Mouse (Mus musculus) lung, embryonic 14.5 days (tissue): Measurements from ENCODE around the gene Foxp1. TPM values are rescaled to one million over a fixed set of nuclear protein-coding genes. Genes with fewer than 3 reads are reported as not detected.

Experiments used
- ATAC-seq: fragments of 200-750 bp; cut with Nextera tagmentation; 2 replicates; pipeline ENCODE4 v1.8.0; 2017; ENCODE audit warnings: mild to moderate bottlenecking, moderate TSS enrichment, moderate library complexity; ENCODE audit not compliant: insufficient read depth
- DNase-seq: peaks from one replicate; pipeline ENCODE4 v3.0.0-alpha.2; 2015
- H3K27ac ChIP-seq: fragments of 300-500 bp; sonication (generic); 2 replicates; pipeline ENCODE4 v1.5.1; 2014; ENCODE audit warnings: low read depth, mild to moderate bottlenecking, moderate library complexity
- H3K27me3 ChIP-seq: fragments of 300-500 bp; sonication (generic); 2 replicates; pipeline ENCODE4 v1.6.1; 2014; ENCODE audit warnings: low read length, control low read depth; ENCODE audit not compliant: insufficient read depth
- H3K36me3 ChIP-seq: fragments of 300-500 bp; sonication (generic); 2 replicates; pipeline ENCODE4 v1.6.1; 2014; ENCODE audit warnings: control low read depth; ENCODE audit not compliant: insufficient read depth
- H3K4me1 ChIP-seq: fragments of 300-500 bp; sonication (generic); 2 replicates; pipeline ENCODE4 v1.6.1; 2014; ENCODE audit warnings: antibody characterized with exemption, control low read depth; ENCODE audit not compliant: insufficient read depth
- H3K4me2 ChIP-seq: fragments of 300-500 bp; sonication (generic); 2 replicates; pipeline ENCODE4 v1.6.1; 2014; ENCODE audit warnings: mild to moderate bottlenecking
- H3K4me3 ChIP-seq: fragments of 300-500 bp; sonication (generic); 2 replicates; pipeline ENCODE4 v1.5.1; 2014; ENCODE audit warnings: low read depth, low read length
- H3K9ac ChIP-seq: fragments of 300-500 bp; sonication (generic); 2 replicates; pipeline ENCODE4 v1.6.1; 2014
- H3K9me3 ChIP-seq: fragments of 300-500 bp; sonication (generic); 2 replicates; pipeline ENCODE4 v1.6.1; 2016; ENCODE audit warnings: low read depth, low read length, control low read depth
- CTCF ChIP-seq: IDR thresholded peaks from 2 replicates; pipeline ENCODE4 v1.5.1; 2016; ENCODE audit warnings: antibody characterized with exemption, low read depth
- WGBS: fragments of 180-500 bp; shearing (Covaris S2); extraction: QIAGEN DNeasy Blood & Tissue Kit; methylation state at CpG from one replicate; pipeline ENCODE4 v1.1.7; 2014; 5-methylcytosine and 5-hydroxymethylcytosine counted together
- polyA plus RNA-seq: library from polyadenylated mRNA; unstranded; fragments of >200 nt; fragmentation: Nextera tagmentation; extraction: Ambion mirVana; gene quantifications from 2 replicates; pipeline ENCODE4 v1.2.1, GENCODE M21; 2014

Foxp1 gene
- polyA plus RNA-seq, 1 experiment from 2014 or later: 111 TPM

DNA sequence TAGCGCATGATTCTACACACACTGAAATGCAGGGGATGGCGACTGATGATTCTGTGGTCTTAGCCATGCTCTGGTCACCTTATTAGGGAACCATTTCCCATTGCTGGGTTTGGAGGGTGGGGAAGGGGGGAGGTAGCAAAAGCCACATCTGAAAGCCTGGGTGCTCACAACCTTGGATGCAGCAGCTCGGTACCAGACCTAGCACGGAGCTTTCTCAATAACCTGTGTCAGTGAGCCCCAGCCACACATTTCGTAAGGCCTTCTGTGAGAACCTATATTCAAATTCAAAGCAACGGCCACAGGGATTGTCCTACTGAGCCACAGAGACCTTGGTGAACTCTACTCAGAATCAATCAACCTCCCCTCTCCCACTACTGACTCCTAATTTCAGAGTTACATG, 109.9 kb downstream of the Foxp1 start:
- no peaks in the 10 kb centered on the region for H3K36me3 ChIP-seq
- H3K9me3 ChIP-seq: no peaks in the 10 kb centered on the region
- H3K9ac ChIP-seq: no peak overlapping the region
- ATAC-seq (no peak), DNase-seq (no peak)
- no peak overlapping the region for H3K27ac ChIP-seq
- no peak for TF ChIP-seq CTCF
- no peak overlapping the region for H3K4me2 ChIP-seq
- H3K4me3 ChIP-seq: no peak overlapping the region
- H3K4me1 ChIP-seq: peaks cover 8% of the 10 kb centered on the region; the same call in 1 of the 2 replicates
- no peaks in the 10 kb centered on the region for H3K27me3 ChIP-seq
- WGBS: 92% methylated on average over 6 of the region's 6 CpGs

DNA sequence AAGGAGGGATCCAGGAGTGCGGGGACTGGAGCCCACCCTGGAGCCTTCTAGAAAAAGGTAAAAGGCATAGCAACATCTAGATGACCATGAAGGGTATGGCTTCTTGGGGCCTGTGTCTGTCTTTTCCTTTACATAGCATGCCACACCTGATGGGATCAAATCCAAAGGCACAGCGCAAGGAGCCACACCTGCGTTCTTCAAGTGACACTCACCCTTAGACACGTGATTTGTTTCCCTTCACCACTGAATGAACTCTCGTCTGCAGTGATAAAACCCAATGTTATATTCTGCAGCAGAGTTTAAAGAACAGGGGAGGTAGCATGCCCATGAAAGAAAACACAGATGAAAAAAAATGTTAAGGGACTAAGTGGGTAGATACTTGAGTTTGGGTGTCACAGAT, 112.9 kb downstream of the Foxp1 start:
- H3K27ac ChIP-seq: no peak overlapping the region
- no peak for TF ChIP-seq CTCF
- no peaks in the 10 kb centered on the region for H3K27me3 ChIP-seq
- no peak overlapping the region for H3K9ac ChIP-seq
- no peak for DNase-seq
- no peak overlapping the region for H3K4me2 ChIP-seq
- H3K4me3 ChIP-seq: no peak overlapping the region
- H3K36me3 ChIP-seq: no peaks in the 10 kb centered on the region
- no peak for ATAC-seq
- peaks cover 11% of the 10 kb centered on the region; the same call in 1 of the 2 replicates for H3K4me1 ChIP-seq
- no peaks in the 10 kb centered on the region for H3K9me3 ChIP-seq
- WGBS: 60% methylated on average over 5 of the region's 5 CpGs

DNA sequence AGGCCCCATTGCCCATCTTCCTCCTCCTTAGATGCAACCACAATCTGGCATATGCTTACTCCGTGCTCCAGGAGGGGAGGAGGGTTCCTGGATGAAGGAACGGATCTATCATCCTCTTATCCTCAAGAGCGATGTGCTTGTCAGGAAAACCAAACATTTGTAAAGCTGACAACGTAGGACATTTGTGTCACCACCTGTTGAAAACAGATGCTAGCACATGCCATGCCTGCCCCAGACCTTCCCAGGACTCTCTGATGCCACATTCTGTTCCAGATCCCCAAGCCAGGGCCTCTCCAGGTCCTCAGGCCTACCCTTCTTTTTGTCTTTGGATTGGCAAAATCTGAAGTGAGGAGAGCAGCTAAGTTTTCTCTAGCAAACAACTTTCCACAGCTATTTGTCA, 113.6 kb downstream of the Foxp1 start:
- Histone ChIP-seq H3K36me3 (no peaks in the 10 kb centered on the region), H3K9me3 (no peaks in the 10 kb centered on the region), H3K4me2 (no peak overlapping the region), H3K9ac (no peak overlapping the region), H3K27me3 (no peaks in the 10 kb centered on the region), H3K4me1 (peaks cover 11% of the 10 kb centered on the region; the same call in 1 of the 2 replicates), H3K27ac (no peak overlapping the region), H3K4me3 (no peak overlapping the region)
- 43% methylated on average over 4 of the region's 4 CpGs for WGBS
- TF ChIP-seq CTCF: no peak
- no peak for DNase-seq
- ATAC-seq: no peak

DNA sequence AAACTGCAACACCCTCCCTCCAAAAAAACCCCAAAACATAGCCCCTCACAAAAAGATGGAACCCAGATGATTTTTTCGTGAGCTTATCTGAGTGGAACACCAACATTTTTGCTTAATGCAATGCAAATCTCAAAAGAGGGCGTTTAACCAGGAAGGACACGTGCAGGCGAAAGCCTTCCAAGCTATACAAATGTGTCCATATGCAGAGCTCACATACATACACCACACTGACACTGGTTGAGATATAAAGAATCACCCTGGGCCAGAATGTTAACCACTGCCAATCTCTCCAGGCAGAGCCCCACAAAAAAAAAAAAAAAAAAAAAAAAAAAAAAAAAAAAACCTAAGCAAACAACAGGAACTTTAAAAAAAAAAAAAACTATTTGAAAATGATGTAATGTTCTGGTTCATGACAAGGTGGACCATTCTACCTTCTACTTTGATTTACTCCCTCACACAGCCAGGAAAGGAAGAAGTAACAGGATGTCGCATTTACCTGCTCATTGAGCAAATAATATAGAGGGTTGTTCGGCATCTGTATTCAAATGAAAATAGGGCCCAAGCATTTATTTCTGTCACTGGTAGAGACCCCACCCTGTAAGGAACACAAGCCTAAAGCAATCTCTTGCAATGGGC, 118.6 kb downstream of the Foxp1 start:
- DNase-seq: no peak
- Histone ChIP-seq H3K9ac (no peak overlapping the region), H3K36me3 (no peaks in the 10 kb centered on the region), H3K4me2 (no peak overlapping the region), H3K4me1 (0 out of 2 replicates have a peak, but pooled peaks cover 5% of the 10 kb centered on the region), H3K27ac (no peak overlapping the region), H3K4me3 (no peak overlapping the region), H3K27me3 (no peaks in the 10 kb centered on the region), H3K9me3 (no peaks in the 10 kb centered on the region)
- ATAC-seq: no peak
- WGBS: 80% methylated on average over 6 of the region's 6 CpGs
- no peak for TF ChIP-seq CTCF

DNA sequence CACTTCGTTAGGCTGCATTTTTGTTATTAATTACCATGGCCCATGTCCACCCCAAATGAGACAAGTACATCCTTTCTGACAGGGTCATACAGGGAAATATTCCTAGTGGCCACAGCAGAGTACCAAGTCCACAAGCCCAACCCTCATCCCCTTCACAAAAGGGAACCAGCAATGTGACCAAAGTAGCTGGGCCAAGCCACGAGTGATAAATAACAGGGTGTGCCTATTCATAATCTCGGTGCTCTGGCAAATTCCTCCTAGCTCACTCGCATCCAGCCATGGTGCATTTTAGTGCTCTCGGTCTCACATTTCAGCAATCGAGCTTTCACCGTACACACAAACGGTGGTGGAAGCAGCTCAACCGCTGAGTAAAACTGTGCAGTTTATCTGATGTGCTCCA, 119.6 kb downstream of the Foxp1 start:
- H3K9me3 ChIP-seq: no peaks in the 10 kb centered on the region
- ATAC-seq (no peak), DNase-seq (no peak)
- H3K36me3 ChIP-seq: no peaks in the 10 kb centered on the region
- no peak overlapping the region for H3K4me3 ChIP-seq
- no peaks in the 10 kb centered on the region for H3K27me3 ChIP-seq
- no peak for TF ChIP-seq CTCF
- H3K27ac ChIP-seq: no peak overlapping the region
- H3K4me1 ChIP-seq: 0 out of 2 replicates have a peak, but pooled peaks cover 3% of the 10 kb centered on the region
- no peak overlapping the region for H3K4me2 ChIP-seq
- no peak overlapping the region for H3K9ac ChIP-seq
- 55% methylated on average over 9 of the region's 9 CpGs for WGBS

DNA sequence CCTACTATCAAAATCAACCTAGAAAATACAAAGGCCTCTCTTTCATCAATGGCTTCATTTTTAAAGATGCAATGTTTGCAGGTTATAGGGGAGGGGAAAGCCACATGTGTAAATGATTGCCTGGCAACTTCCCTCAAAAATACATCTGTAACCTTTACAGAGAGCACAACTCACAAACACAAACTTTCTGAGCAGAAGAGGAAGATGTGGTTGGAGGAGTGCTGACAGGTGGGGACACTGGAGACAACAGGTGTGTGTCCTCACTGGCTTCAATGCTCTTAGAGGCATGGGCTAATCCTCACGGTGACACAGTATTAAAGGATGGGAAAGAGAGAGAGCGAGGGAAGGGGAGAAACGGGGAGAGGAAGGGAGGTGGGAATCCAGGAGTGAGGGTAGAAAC, 120.2 kb downstream of the Foxp1 start:
- H3K27me3 ChIP-seq: no peaks in the 10 kb centered on the region

DNA sequence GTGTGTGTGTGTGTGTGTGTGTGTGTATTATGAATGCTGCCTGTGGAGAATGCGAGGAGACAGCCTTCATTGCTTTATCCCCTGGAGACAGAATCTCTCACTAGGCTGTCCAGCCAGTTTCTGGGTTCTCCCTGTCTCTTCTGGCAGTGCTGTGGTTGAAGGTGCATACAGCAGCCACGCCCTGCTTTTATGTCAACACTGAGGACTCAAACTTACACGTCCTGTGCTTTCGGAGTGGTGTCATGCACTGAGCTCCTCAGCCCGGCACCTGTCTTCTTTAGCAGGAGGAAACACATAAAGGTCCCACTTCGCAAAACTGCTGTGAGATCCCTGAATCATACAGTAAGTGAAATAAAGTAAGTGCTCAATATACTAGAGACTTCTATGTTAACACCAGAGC, 120.7 kb downstream of the Foxp1 start:
- Histone ChIP-seq H3K27ac (no peak overlapping the region), H3K36me3 (no peaks in the 10 kb centered on the region; the same call in 1 of the 2 replicates), H3K4me2 (no peak overlapping the region), H3K9me3 (no peaks in the 10 kb centered on the region), H3K27me3 (no peaks in the 10 kb centered on the region), H3K4me3 (no peak overlapping the region), H3K4me1 (0 out of 2 replicates have a peak, but pooled peaks cover 3% of the 10 kb centered on the region), H3K9ac (no peak overlapping the region)
- TF ChIP-seq CTCF: no peak
- ATAC-seq (no peak), DNase-seq (no peak)
- WGBS: 64% methylated on average over 6 of the region's 6 CpGs

More for the DNA sequence above, 120.2 kb downstream of the Foxp1 start:
- no peak overlapping the region for H3K9ac ChIP-seq
- no peak overlapping the region for H3K27ac ChIP-seq
- H3K9me3 ChIP-seq: no peaks in the 10 kb centered on the region
- H3K4me2 ChIP-seq: no peak overlapping the region
- H3K4me1 ChIP-seq: 0 out of 2 replicates have a peak, but pooled peaks cover 3% of the 10 kb centered on the region
- H3K4me3 ChIP-seq: no peak overlapping the region
- no peaks in the 10 kb centered on the region for H3K36me3 ChIP-seq
- WGBS: 50% methylated on average over 3 of the region's 3 CpGs
- ATAC-seq: no peak
- DNase-seq: no peak
- TF ChIP-seq CTCF: no peak
